Mouse (Mus musculus) thymus, adult 2 months (tissue): ENCODE measurements around the gene Flnb. TPM values are rescaled to one million over a fixed set of nuclear protein-coding genes. Genes with fewer than 3 reads are reported as not detected.
A peak's percentile ranks its signal among the peaks of the same experiment; 100 is the strongest.

Experiments used
- DNase-seq: peaks from one replicate; pipeline ENCODE4 v3.0.0; 2021
- H3K27ac ChIP-seq: fragments of 200-500 bp; 2 replicates; pipeline ENCODE4 v1.5.1; 2012; ENCODE audit warnings: low read length, control low read depth; ENCODE audit not compliant: control insufficient read depth, insufficient read depth
- H3K27me3 ChIP-seq: fragments of 200-500 bp; 2 replicates; pipeline ENCODE4 v1.6.1; 2012; ENCODE audit warnings: mild to moderate bottlenecking, low read length, moderate library complexity, mixed read lengths; ENCODE audit not compliant: control insufficient read depth, insufficient read depth
- H3K36me3 ChIP-seq: fragments of 200-500 bp; 2 replicates; pipeline ENCODE4 v1.6.1; 2012; ENCODE audit warnings: mild to moderate bottlenecking, low read length, moderate library complexity; ENCODE audit not compliant: control insufficient read depth, insufficient read depth
- H3K4me1 ChIP-seq: fragments of 200-500 bp; replicated peaks from 2 replicates; pipeline ENCODE4 v1.6.1; 2012; ENCODE audit warnings: low read length; ENCODE audit not compliant: control insufficient read depth, insufficient read depth
- H3K4me3 ChIP-seq: fragments of 200-500 bp; 2 replicates; pipeline ENCODE4 v1.5.1; 2012; ENCODE audit warnings: mild to moderate bottlenecking, low read length, control low read depth, moderate library complexity; ENCODE audit not compliant: control insufficient read depth, insufficient read depth
- CTCF ChIP-seq: fragments of 200-500 bp; IDR thresholded peaks from 2 replicates; pipeline ENCODE4 v1.5.1; 2012; ENCODE audit warnings: mild to moderate bottlenecking, control low read depth, low read length, moderate library complexity, borderline replicate concordance; ENCODE audit not compliant: control insufficient read depth, poor library complexity, insufficient read depth; ENCODE audit errors: extremely low read depth
- POLR2A ChIP-seq: fragments of 200-500 bp; IDR thresholded peaks from 2 replicates; pipeline ENCODE4 v1.6.1; 2012; ENCODE audit warnings: mild to moderate bottlenecking, low read length, control low read depth, moderate library complexity; ENCODE audit not compliant: control insufficient read depth, poor library complexity, insufficient read depth; ENCODE audit errors: extremely low read depth
- whole genome bisulfite sequencing: fragments of 180-500 bp; shearing (Covaris S2); methylation state at CpG from one replicate; pipeline ENCODE4 v1.1.7; 2018; 5-methylcytosine and 5-hydroxymethylcytosine counted together
- polyA plus RNA-seq: library from polyadenylated mRNA; depleted of rRNA; stranded (reverse); fragments of >200 nt; gene quantifications from 2 replicates; pipeline ENCODE4 v1.2.3, GENCODE M21; 2012

Gene Flnb
- polyA plus RNA-seq, 1 experiment: 26.4 TPM

GRCm38 (mm10) chr14:7989961-7990360, 172.2 kb downstream of the Flnb start:
- Histone ChIP-seq H3K4me3 (no peak overlapping the region), H3K27ac (no peak overlapping the region), H3K36me3 (no peaks in the 10 kb centered on the region), H3K27me3 (no peaks in the 10 kb centered on the region), H3K4me1 (peaks cover 6% of the 10 kb centered on the region; the same call in 1 of the 2 replicates)
- no peak for DNase-seq
- WGBS: 52% methylated on average over 3 of the region's 3 CpGs
- no peak for TF ChIP-seq POLR2A
- TF ChIP-seq CTCF: no peak

- no peak overlapping the region for H3K4me3 ChIP-seq
These were observed 173.5 kb downstream of the Flnb start for GRCm38 (mm10) chr14:7991108-7991776.

GRCm38 (mm10) chr14:7992158-7992557, 174.4 kb downstream of the Flnb start:
- no peak overlapping the region for H3K27ac ChIP-seq
- H3K4me3 ChIP-seq: no peak overlapping the region

More at GRCm38 (mm10) chr14:7991108-7991776, 173.5 kb downstream of the Flnb start:
- DNase-seq: no peak
- no peaks in the 10 kb centered on the region for H3K27me3 ChIP-seq
- H3K4me1 ChIP-seq: peaks cover 6% of the 10 kb centered on the region; the same call in 1 of the 2 replicates
- TF ChIP-seq POLR2A: no peak
- TF ChIP-seq CTCF: no peak
- WGBS: 82% methylated on average over 5 of the region's 5 CpGs
- no peak overlapping the region for H3K27ac ChIP-seq
- no peaks in the 10 kb centered on the region for H3K36me3 ChIP-seq

GRCm38 (mm10) chr14:7994271-7994767, 176.6 kb downstream of the Flnb start, which contains the start of gene Dnase1l3:
TSS of gene Dnase1l3 (minus strand) at chr14:7994573.
- 0 out of 2 replicates have a peak within 1 kb of the TSS, but pooled peaks have one; percentile 5 for H3K4me3 ChIP-seq
- DNase-seq: no peak
- no peaks in the 10 kb centered on the region for H3K27me3 ChIP-seq
- TF ChIP-seq CTCF (no peak), POLR2A (no peak)
- peaks cover 6% of the 10 kb centered on the region; the same call in 1 of the 2 replicates for H3K4me1 ChIP-seq
- H3K27ac ChIP-seq: no peak within 1 kb of the TSS
- 49% methylated on average over 8 of the region's 8 CpGs for WGBS
- no peaks in the 10 kb centered on the region for H3K36me3 ChIP-seq

More at GRCm38 (mm10) chr14:7992158-7992557, 174.4 kb downstream of the Flnb start:
- no peaks in the 10 kb centered on the region for H3K36me3 ChIP-seq
- no peak for TF ChIP-seq POLR2A
- TF ChIP-seq CTCF: no peak
- DNase-seq: no peak
- peaks cover 6% of the 10 kb centered on the region; the same call in 1 of the 2 replicates for H3K4me1 ChIP-seq
- no peaks in the 10 kb centered on the region for H3K27me3 ChIP-seq
- 90% methylated on average over 6 of the region's 6 CpGs for WGBS

GRCm38 (mm10) chr14:7997255-7997696, 179.5 kb downstream of the Flnb start:
- Histone ChIP-seq H3K36me3 (no peaks in the 10 kb centered on the region), H3K27me3 (no peaks in the 10 kb centered on the region; the same call in 1 of the 2 replicates), H3K27ac (no peak overlapping the region), H3K4me3 (peak overlapping the region; percentile 23; the same call in 1 of the 2 replicates), H3K4me1 (peaks cover 7% of the 10 kb centered on the region; the same call in 1 of the 2 replicates)
- TF ChIP-seq CTCF (peak; percentile 87), POLR2A (no peak)
- 1% methylated on average over 15 of the region's 15 CpGs for WGBS
- DNase-seq: peak; percentile 93

- 91% methylated on average over 3 of the region's 3 CpGs for WGBS
- H3K4me1 ChIP-seq: peaks cover 18% of the 10 kb centered on the region
- H3K27me3 ChIP-seq: no peaks in the 10 kb centered on the region; the same call in 1 of the 2 replicates
- no peak for DNase-seq
- no peak overlapping the region for H3K4me3 ChIP-seq
- H3K36me3 ChIP-seq: no peaks in the 10 kb centered on the region
- H3K27ac ChIP-seq: no peak overlapping the region
- TF ChIP-seq CTCF (no peak), POLR2A (no peak)
These were observed 181.3 kb downstream of the Flnb start for GRCm38 (mm10) chr14:7999030-7999429.

- Histone ChIP-seq H3K36me3 (no peaks in the 10 kb centered on the region), H3K4me1 (peaks cover 15% of the 10 kb centered on the region), H3K27ac (no peak overlapping the region), H3K4me3 (no peak overlapping the region), H3K27me3 (no peaks in the 10 kb centered on the region; the same call in 1 of the 2 replicates)
- DNase-seq: no peak
- TF ChIP-seq POLR2A: no peak
- no peak for TF ChIP-seq CTCF
- WGBS: 89% methylated on average over 5 of the region's 5 CpGs
These were observed 181.7 kb downstream of the Flnb start for GRCm38 (mm10) chr14:7999435-7999834.
